Mouse (Mus musculus) liver, embryonic 15.5 days (tissue): ENCODE measurements around the gene Slit3. TPM values are rescaled to one million over a fixed set of nuclear protein-coding genes. Genes with fewer than 3 reads are reported as not detected.
A peak's percentile ranks its signal among the peaks of the same experiment; 100 is the strongest.

ENCODE experiments used
- ATAC-seq: fragments of 200-750 bp; cut with Nextera tagmentation; 2 replicates; pipeline ENCODE4 v1.8.0; 2017; ENCODE audit warnings: moderate number of reproducible peaks, mild to moderate bottlenecking, moderate library complexity; ENCODE audit not compliant: insufficient read depth
- H3K27ac ChIP-seq: fragments of 300-500 bp; sonication (generic); replicated peaks from 2 replicates; pipeline ENCODE4 v1.5.1; 2015; ENCODE audit warnings: mild to moderate bottlenecking, inconsistent platforms
- H3K27me3 ChIP-seq: fragments of 300-500 bp; sonication (generic); 2 replicates; pipeline ENCODE4 v1.6.1; 2015; ENCODE audit warnings: mild to moderate bottlenecking, inconsistent platforms
- H3K36me3 ChIP-seq: fragments of 300-500 bp; sonication (generic); replicated peaks from 2 replicates; pipeline ENCODE4 v1.6.1; 2015; ENCODE audit warnings: moderate library complexity, mild to moderate bottlenecking, inconsistent platforms
- H3K4me1 ChIP-seq: fragments of 300-500 bp; sonication (generic); replicated peaks from 2 replicates; pipeline ENCODE4 v1.6.1; 2015; ENCODE audit warnings: inconsistent platforms
- H3K4me2 ChIP-seq: fragments of 300-500 bp; sonication (generic); 2 replicates; pipeline ENCODE4 v1.6.1; 2015; ENCODE audit warnings: moderate library complexity, mild to moderate bottlenecking, inconsistent platforms
- H3K4me3 ChIP-seq: fragments of 300-500 bp; sonication (generic); replicated peaks from 2 replicates; pipeline ENCODE4 v1.5.1; 2015; ENCODE audit warnings: mild to moderate bottlenecking, inconsistent platforms
- H3K9ac ChIP-seq: fragments of 300-500 bp; sonication (generic); 2 replicates; pipeline ENCODE4 v1.6.1; 2015; ENCODE audit warnings: moderate library complexity, mild to moderate bottlenecking, inconsistent platforms
- H3K9me3 ChIP-seq: fragments of 300-500 bp; sonication (generic); replicated peaks from 2 replicates; pipeline ENCODE4 v1.6.1; 2016; ENCODE audit warnings: inconsistent platforms
- WGBS: fragments of 180-500 bp; shearing (Covaris S2); methylation state at CpG from one replicate; pipeline ENCODE4 v1.1.7; 2015; ENCODE audit warnings: mixed read lengths; ENCODE audit not compliant: insufficient replicate concordance; 5-methylcytosine and 5-hydroxymethylcytosine counted together
- microRNA counts: library from miRNA; unstranded; fragments of <30 nt; microRNA quantifications from one replicate; lab custom pipeline; 2016
- microRNA-seq: library from miRNA; unstranded; fragments of <30 nt; microRNA quantifications from one replicate; pipeline ENCODE4, GENCODE M21; 2016
- polyA plus RNA-seq: library from polyadenylated mRNA; unstranded; fragments of >200 nt; fragmentation: Nextera tagmentation; extraction: Ambion mirVana; gene quantifications from 2 replicates; pipeline ENCODE4 v1.2.1, GENCODE M21; 2015

Slit3 gene
- polyA plus RNA-seq, 1 experiment from 2014 or later = 0.20 TPM

GRCm38 (mm10) chr11:35738102-35738501 is 617.1 kb downstream of the Slit3 start:
- WGBS = 55% methylated on average over 3 of the region's 3 CpGs
- ATAC-seq = no peak

GRCm38 (mm10) chr11:35743586-35743985 is 622.6 kb downstream of the Slit3 start:
- Histone ChIP-seq H3K4me2 (no peak overlapping the region), H3K27ac (no peak overlapping the region), H3K36me3 (no peaks in the 10 kb centered on the region), H3K27me3 (no peaks in the 10 kb centered on the region), H3K9ac (no peak overlapping the region), H3K4me1 (no peaks in the 10 kb centered on the region), H3K4me3 (no peak overlapping the region), H3K9me3 (no peaks in the 10 kb centered on the region)
- 74% methylated on average over 6 of the region's 6 CpGs for WGBS
- ATAC-seq = no peak

More at GRCm38 (mm10) chr11:35738102-35738501, 617.1 kb downstream of the Slit3 start:
- H3K4me3 ChIP-seq = no peak overlapping the region
- H3K9me3 ChIP-seq = no peaks in the 10 kb centered on the region
- no peaks in the 10 kb centered on the region for H3K27me3 ChIP-seq
- H3K4me2 ChIP-seq = no peak overlapping the region
- no peaks in the 10 kb centered on the region for H3K36me3 ChIP-seq
- H3K9ac ChIP-seq = no peak overlapping the region
- H3K27ac ChIP-seq = no peak overlapping the region
- H3K4me1 ChIP-seq = no peaks in the 10 kb centered on the region

- H3K27ac ChIP-seq = no peak overlapping the region
- no peaks in the 10 kb centered on the region for H3K36me3 ChIP-seq
- no peaks in the 10 kb centered on the region for H3K4me1 ChIP-seq
- no peak for ATAC-seq
- H3K27me3 ChIP-seq = no peaks in the 10 kb centered on the region
- H3K4me2 ChIP-seq = no peak overlapping the region
- H3K9ac ChIP-seq = no peak overlapping the region
- WGBS = 65% methylated on average over 6 of the region's 6 CpGs
- no peaks in the 10 kb centered on the region for H3K9me3 ChIP-seq
- no peak overlapping the region for H3K4me3 ChIP-seq
Measured at GRCm38 (mm10) chr11:35744571-35744970, 623.5 kb downstream of the Slit3 start.

- Histone ChIP-seq H3K27ac (no peak overlapping the region), H3K4me2 (no peak overlapping the region)
Measured at GRCm38 (mm10) chr11:35750578-35750977, 629.6 kb downstream of the Slit3 start.

GRCm38 (mm10) chr11:35754906-35755418 is 633.9 kb downstream of the Slit3 start:
- H3K36me3 ChIP-seq = no peaks in the 10 kb centered on the region
- H3K4me3 ChIP-seq = no peak overlapping the region
- H3K9me3 ChIP-seq = no peaks in the 10 kb centered on the region
- peaks cover 8% of the 10 kb centered on the region; the same call in 1 of the 2 replicates for H3K4me1 ChIP-seq
- H3K4me2 ChIP-seq = no peak overlapping the region
- no peaks in the 10 kb centered on the region; the same call in 1 of the 2 replicates for H3K27me3 ChIP-seq
- H3K9ac ChIP-seq = no peak overlapping the region
- WGBS = 76% methylated on average over 4 of the region's 4 CpGs
- ATAC-seq = no peak
- no peak overlapping the region for H3K27ac ChIP-seq

More at GRCm38 (mm10) chr11:35750578-35750977, 629.6 kb downstream of the Slit3 start:
- 63% methylated on average over 8 of the region's 8 CpGs for WGBS
- Histone ChIP-seq H3K9me3 (no peaks in the 10 kb centered on the region), H3K9ac (no peak overlapping the region), H3K4me3 (no peak overlapping the region), H3K27me3 (no peaks in the 10 kb centered on the region), H3K36me3 (no peaks in the 10 kb centered on the region), H3K4me1 (peaks cover 8% of the 10 kb centered on the region; the same call in 1 of the 2 replicates)
- no peak for ATAC-seq

- H3K27me3 ChIP-seq = no peaks in the 10 kb centered on the region; the same call in 1 of the 2 replicates
- H3K4me2 ChIP-seq = no peak overlapping the region
- 49% methylated on average over 6 of the region's 6 CpGs for WGBS
- no peak overlapping the region for H3K27ac ChIP-seq
- H3K36me3 ChIP-seq = no peaks in the 10 kb centered on the region
- no peak overlapping the region for H3K9ac ChIP-seq
- H3K9me3 ChIP-seq = no peaks in the 10 kb centered on the region
- ATAC-seq = no peak
- peaks cover 5% of the 10 kb centered on the region; the same call in 1 of the 2 replicates for H3K4me1 ChIP-seq
- no peak overlapping the region for H3K4me3 ChIP-seq
Measured at GRCm38 (mm10) chr11:35755546-35755945, 634.5 kb downstream of the Slit3 start.

- no peak for ATAC-seq
- Histone ChIP-seq H3K27ac (no peak overlapping the region), H3K4me1 (no peaks in the 10 kb centered on the region), H3K4me2 (no peak overlapping the region), H3K9ac (no peak overlapping the region), H3K27me3 (no peaks in the 10 kb centered on the region; the same call in 1 of the 2 replicates), H3K36me3 (no peaks in the 10 kb centered on the region), H3K4me3 (no peak overlapping the region), H3K9me3 (no peaks in the 10 kb centered on the region)
- WGBS = 73% methylated on average over 11 of the region's 11 CpGs
Measured at GRCm38 (mm10) chr11:35756411-35757303, 635.6 kb downstream of the Slit3 start.

MicroRNAs within 50 kb of the gene (microRNA counts, 519-probe panel; counts per million panel counts)
- 2,074 counts per million, percentile 26 among the panel's probes with 10 or more counts for microRNA mmu-miR-218 (lab: Ali Mortazavi, UCI)

Small RNA genes lying within 50 kb of the gene (microRNA-seq; reads per million reads assigned to microRNA genes)
- 4.3 reads per million, percentile 13 among the genes with 10 or more reads in this experiment for gene Mir218-2
